Mouse (Mus musculus): ENCODE measurements around the gene Setd2. TPM values are rescaled to one million over a fixed set of nuclear protein-coding genes. Genes with fewer than 3 reads are reported as not detected.

Gene Setd2
- total and polyA plus RNA-seq, 2 experiments = 20.1 to 36.5 TPM

GRCm38 (mm10) chr9:110651931-110652722, 119.7 kb downstream of the Setd2 start:
- H3K9ac ChIP-seq (ENCODE audit: low read depth, low read length) = peak overlapping the region; percentile 14; the same call in 1 of the 2 replicates
- peak overlapping the region; percentile 12; the same call in 1 of the 2 replicates for H3K4me3 ChIP-seq (ENCODE audit: insufficient read depth, low read depth, low read length)
- peaks cover 20% of the 10 kb centered on the region for H3K4me1 ChIP-seq (ENCODE audit: control insufficient read depth, insufficient read depth, low read length)
- TF ChIP-seq CTCF (IDR thresholded peaks at IDR 0.05; ENCODE audit: low read depth, low read length) = peak; percentile 22; the same call in 1 of the 2 replicates
- TF ChIP-seq POLR2A (IDR thresholded peaks at IDR 0.05; ENCODE audit: extremely low read depth, insufficient read depth, low read length) = no peak
- H3K27ac ChIP-seq (replicated peaks; ENCODE audit: insufficient read depth, low read depth, low read length) = no peak overlapping the region
- DNase-seq (ENCODE audit: extremely low read depth, low read depth, low spot score) = no peak
- no peaks in the 10 kb centered on the region for H3K27me3 ChIP-seq (ENCODE audit: control insufficient read depth, insufficient read depth, low read length)
- H3K36me3 ChIP-seq (ENCODE audit: control insufficient read depth, insufficient read depth, low read length) = no peaks in the 10 kb centered on the region
- peaks cover 30% of the 10 kb centered on the region for H3K79me2 ChIP-seq (ENCODE audit: control insufficient read depth, insufficient read depth, low read length)
- 68% methylated on average over 13 of the region's 13 CpGs for WGBS

- H3K4me3 ChIP-seq (ENCODE audit: insufficient read depth, low read depth, low read length) = peak overlapping the region; percentile 86
- TF ChIP-seq CTCF (IDR thresholded peaks at IDR 0.05; ENCODE audit: low read depth, low read length) (no peak), POLR2A (IDR thresholded peaks at IDR 0.05; ENCODE audit: extremely low read depth, insufficient read depth, low read length) (no peak)
- peaks cover 23% of the 10 kb centered on the region for H3K4me1 ChIP-seq (ENCODE audit: control insufficient read depth, insufficient read depth, low read length)
Measured at GRCm38 (mm10) chr9:110652963-110653654, 120.7 kb downstream of the Setd2 start.

GRCm38 (mm10) chr9:110653655-110654461, 121.5 kb downstream of the Setd2 start, which contains the start of gene Nbeal2:
TSS of gene Nbeal2 (minus strand) at chr9:110654161.
- Histone ChIP-seq H3K27me3 (ENCODE audit: control insufficient read depth, insufficient read depth, low read length) (no peaks in the 10 kb centered on the region), H3K4me3 (ENCODE audit: insufficient read depth, low read depth, low read length) (peak within 1 kb of the TSS; percentile 86), H3K79me2 (ENCODE audit: control insufficient read depth, insufficient read depth, low read length) (peaks cover 21% of the 10 kb centered on the region; the same call in 1 of the 2 replicates), H3K4me1 (ENCODE audit: control insufficient read depth, insufficient read depth, low read length) (peaks cover 25% of the 10 kb centered on the region), H3K9ac (ENCODE audit: low read depth, low read length) (peak within 1 kb of the TSS; percentile 92), H3K36me3 (ENCODE audit: control insufficient read depth, insufficient read depth, low read length) (no peaks in the 10 kb centered on the region), H3K27ac (replicated peaks; ENCODE audit: insufficient read depth, low read depth, low read length) (peak within 1 kb of the TSS; percentile 69)
- under 1% methylated on average over 69 of the region's 75 CpGs for whole genome bisulfite sequencing
- peak; percentile 94 for DNase-seq (ENCODE audit: extremely low read depth, low read depth, low spot score)
- TF ChIP-seq POLR2A (IDR thresholded peaks at IDR 0.05; ENCODE audit: extremely low read depth, insufficient read depth, low read length) (peak; percentile 62; the same call in 1 of the 2 replicates), CTCF (IDR thresholded peaks at IDR 0.05; ENCODE audit: low read depth, low read length) (0 out of 2 replicates have a peak, but pooled peaks have one; percentile 4)

More at GRCm38 (mm10) chr9:110652963-110653654, 120.7 kb downstream of the Setd2 start:
- Histone ChIP-seq H3K27me3 (ENCODE audit: control insufficient read depth, insufficient read depth, low read length) (no peaks in the 10 kb centered on the region), H3K27ac (replicated peaks; ENCODE audit: insufficient read depth, low read depth, low read length) (peak overlapping the region; percentile 69; the same call in 1 of the 2 replicates), H3K36me3 (ENCODE audit: control insufficient read depth, insufficient read depth, low read length) (no peaks in the 10 kb centered on the region), H3K9ac (ENCODE audit: low read depth, low read length) (peak overlapping the region; percentile 92), H3K79me2 (ENCODE audit: control insufficient read depth, insufficient read depth, low read length) (peaks cover 28% of the 10 kb centered on the region)
- WGBS = 29% methylated on average over 14 of the region's 14 CpGs
- no peak for DNase-seq (ENCODE audit: extremely low read depth, low read depth, low spot score)

- Histone ChIP-seq H3K27ac (replicated peaks; ENCODE audit: insufficient read depth, low read depth, low read length) (no peak overlapping the region), H3K4me1 (ENCODE audit: control insufficient read depth, insufficient read depth, low read length) (peaks cover 32% of the 10 kb centered on the region), H3K27me3 (ENCODE audit: control insufficient read depth, insufficient read depth, low read length) (no peaks in the 10 kb centered on the region), H3K9ac (ENCODE audit: low read depth, low read length) (no peak overlapping the region), H3K4me3 (ENCODE audit: insufficient read depth, low read depth, low read length) (no peak overlapping the region), H3K79me2 (ENCODE audit: control insufficient read depth, insufficient read depth, low read length) (peaks cover 25% of the 10 kb centered on the region; the same call in 1 of the 2 replicates), H3K36me3 (ENCODE audit: control insufficient read depth, insufficient read depth, low read length) (no peaks in the 10 kb centered on the region)
- DNase-seq (ENCODE audit: extremely low read depth, low read depth, low spot score) = no peak
- 84% methylated on average over 19 of the region's 19 CpGs for WGBS
- TF ChIP-seq CTCF (IDR thresholded peaks at IDR 0.05; ENCODE audit: low read depth, low read length) = no peak
- no peak for TF ChIP-seq POLR2A (IDR thresholded peaks at IDR 0.05; ENCODE audit: extremely low read depth, insufficient read depth, low read length)
Measured at GRCm38 (mm10) chr9:110654726-110655650, 122.6 kb downstream of the Setd2 start.
